Mouse (Mus musculus) neutrophil, adult 5-6 weeks (primary cell): ENCODE results near the gene Bcl2l1. TPM values are rescaled to one million over a fixed set of nuclear protein-coding genes. Genes with fewer than 3 reads are reported as not detected.

Experiments
- ATAC-seq: fragments of 151-379, 151-347 bp; 2 replicates; pipeline ENCODE4 v1.8.0; 2017; ENCODE audit warnings: mild to moderate bottlenecking, moderate TSS enrichment; ENCODE audit not compliant: insufficient number of reproducible peaks, poor library complexity, low FRiP score, severe bottlenecking; ENCODE audit errors: extremely low read depth
- total RNA-seq: library from RNA; stranded (forward); fragments of 200-1000 nt; gene quantifications from 2 replicates; pipeline ENCODE4 v1.2.3, GENCODE M21; 2017

The Bcl2l1 gene
- total RNA-seq, 1 experiment from 2014 or later: 28.7 TPM

DNA sequence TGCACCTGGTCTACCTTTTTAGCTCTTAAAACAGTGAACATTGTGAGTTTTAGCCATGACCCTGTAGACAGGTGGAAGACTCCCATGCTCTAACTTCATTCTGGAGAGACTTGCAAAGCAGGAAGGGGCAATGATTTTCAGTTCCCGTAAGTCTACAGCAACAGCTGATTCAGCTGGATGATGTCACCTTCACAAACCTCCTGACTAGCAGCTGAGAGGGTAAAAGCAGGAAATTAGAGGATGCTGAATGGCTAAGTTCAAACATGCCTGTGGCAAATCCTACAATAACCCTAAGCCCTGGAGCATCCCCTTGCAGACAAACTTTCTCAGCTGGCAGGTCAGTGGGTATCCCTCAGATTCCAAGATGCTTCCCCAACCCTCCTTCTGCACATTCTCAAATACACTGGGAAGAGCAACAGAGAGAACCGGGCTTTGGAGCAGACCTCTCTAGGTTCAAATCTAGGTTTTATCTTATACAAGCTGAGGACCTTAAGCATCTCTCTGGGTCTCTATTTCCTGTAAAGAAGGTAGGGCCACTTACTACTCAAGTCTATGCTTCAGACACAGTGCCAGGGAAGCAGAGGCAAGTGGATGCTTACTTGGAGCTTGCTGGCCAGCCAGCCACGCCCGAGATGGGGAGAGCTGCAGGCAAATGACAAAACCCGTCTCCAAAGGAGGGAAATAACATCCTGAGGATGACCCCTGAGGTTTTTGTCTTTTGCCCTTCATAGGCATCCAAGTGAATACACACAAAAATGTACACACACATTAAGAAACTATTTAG, 21.2 kb downstream of the Bcl2l1 start:
- peak; percentile 41; the same call in 1 of the 2 replicates for ATAC-seq

DNA sequence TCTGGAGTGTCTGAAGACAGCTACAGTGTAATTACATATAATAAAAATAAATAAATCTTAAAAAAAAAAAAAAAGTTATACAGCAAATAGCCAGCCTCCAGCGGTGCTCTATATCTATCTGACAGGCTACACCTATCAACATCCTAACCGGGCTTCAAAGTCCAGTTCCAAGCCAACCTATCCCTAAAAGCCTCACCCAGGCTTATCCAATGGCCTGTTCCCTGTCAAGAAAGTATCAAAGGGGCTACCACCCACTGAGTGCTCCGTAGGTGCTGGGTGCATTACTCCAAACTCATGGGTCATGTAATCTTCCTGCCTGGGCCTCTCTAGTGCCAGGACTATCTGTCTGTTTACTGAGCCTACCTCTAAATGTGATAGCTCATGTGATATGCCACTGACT, 23.4 kb downstream of the Bcl2l1 start:
- ATAC-seq: no peak

DNA sequence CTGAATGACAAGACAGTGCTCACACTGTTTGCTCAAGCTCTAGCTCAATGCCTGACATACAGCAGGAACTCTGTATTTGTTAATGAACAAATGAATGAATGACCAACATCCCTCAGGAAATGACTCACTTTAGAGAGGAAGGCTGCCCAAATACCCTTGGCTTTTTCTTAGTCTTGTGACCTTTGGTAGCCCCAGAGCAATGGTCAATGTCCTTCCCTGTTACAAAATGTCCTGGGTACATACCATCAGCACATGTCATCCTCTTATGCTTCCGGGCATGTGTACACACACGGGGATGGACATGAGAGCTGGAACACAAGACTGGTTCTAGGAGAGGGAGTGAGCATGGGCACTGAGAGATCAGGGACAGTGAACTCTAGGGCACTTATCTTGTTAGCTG, 25.5 kb downstream of the Bcl2l1 start:
- no peak for ATAC-seq

DNA sequence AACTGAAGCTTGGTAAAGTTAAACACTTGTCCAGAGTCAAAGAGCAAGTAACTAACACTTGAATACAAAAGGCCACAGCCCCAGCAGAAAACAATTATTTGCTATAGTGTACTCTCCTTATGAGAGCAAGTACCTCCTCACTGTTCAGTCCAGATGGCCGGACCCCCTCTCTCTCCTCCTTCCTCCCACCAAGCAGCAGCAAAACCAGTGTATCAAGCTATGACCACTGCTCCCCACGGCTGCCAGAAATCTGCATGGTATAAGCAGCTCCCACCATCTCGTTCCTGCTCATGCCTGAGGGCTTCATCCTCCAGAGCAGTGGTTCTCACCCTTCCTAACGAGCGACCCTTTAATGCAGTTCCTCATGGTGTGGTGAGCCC, 26.4 kb downstream of the Bcl2l1 start:
- no peak for ATAC-seq

DNA sequence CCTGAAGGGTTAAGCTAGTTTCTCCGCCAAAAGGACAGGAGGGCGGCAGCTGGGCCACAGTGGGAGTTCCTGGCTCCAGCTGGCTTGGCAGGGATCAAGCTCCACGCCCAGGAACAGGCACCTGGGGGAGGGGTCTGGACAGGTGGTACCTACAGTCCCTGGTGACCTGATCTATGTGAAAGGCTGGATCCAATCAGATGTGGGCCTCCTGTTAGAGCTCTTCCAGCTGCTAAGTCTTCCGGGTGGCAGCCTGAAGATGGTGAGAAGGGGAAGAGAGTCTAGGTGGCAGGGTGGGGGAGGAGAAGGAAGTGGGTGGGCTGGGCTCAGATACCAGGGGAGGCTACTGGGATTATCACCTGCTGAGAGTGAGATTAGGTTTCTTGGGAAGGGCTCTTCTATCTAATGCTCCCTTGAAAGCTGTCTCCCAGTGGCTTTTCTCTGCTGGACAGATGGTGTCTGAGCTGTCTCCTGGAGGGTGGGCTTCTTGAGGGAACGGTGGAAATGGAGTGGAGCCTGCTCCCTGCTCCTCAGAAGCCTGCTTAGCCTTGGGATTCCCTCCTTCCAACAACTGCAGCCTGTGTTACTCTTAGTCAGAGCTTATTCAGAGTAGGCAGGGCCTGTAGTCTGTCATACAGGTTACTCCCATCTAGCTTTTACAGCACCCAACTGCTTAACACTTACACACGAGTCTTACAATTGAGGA, 27.0 kb downstream of the Bcl2l1 start:
- no peak for ATAC-seq

DNA sequence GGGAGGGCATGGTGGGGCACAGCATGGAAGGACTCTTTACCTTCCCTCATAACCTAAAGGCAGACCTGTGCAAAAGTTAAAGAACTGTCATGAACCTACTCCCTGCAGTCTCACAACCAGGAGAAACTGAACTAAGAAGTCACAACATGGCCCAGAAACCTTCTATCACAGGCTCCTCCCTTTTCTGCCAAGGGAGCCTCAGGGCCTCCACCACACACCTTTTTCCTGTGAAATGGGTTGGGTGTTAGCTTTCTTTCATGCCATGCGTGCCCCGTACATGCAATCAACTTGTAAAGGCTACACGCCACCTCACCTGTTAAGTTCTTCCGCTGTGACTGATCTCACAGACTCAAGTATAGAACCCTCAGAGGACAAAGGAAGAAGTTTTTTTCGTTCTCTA, 28.4 kb downstream of the Bcl2l1 start:
- ATAC-seq: no peak

DNA sequence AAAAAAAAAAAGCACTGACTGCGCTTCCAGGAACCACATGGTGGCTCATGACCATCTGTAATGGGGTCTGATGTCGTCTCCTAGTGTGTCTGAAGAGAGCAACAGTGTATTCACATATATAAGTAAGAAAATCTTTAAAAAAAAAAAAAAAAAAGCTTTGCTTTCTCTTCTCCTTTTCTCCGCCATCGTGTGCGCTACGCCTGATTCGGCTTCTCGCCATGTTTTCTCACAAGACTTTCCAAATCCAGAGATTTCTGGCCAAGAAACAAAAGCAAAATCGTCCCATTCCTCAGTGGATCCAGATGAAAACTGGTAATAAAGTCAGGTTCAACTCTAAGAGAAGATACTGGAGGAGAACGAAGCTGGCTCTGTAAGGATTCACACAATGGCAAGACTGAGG, 29.2 kb downstream of the Bcl2l1 start:
- ATAC-seq: no peak

DNA sequence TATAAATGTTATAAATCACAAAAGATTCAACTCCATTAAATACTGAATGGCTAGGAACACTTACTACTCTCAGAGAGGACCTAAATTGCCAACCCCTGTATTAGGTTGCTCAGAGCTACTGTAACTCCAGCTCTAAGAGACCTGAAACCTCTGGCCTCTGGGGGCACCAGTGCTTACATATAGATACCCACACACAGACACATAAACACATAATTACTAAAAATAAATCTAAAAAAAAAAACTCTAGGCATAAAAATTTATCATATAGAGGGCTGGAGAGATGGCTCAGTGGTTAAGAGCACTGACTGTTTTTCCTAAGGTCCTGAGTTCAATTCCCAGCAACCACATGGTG, 30.8 kb downstream of the Bcl2l1 start:
- no peak for ATAC-seq

DNA sequence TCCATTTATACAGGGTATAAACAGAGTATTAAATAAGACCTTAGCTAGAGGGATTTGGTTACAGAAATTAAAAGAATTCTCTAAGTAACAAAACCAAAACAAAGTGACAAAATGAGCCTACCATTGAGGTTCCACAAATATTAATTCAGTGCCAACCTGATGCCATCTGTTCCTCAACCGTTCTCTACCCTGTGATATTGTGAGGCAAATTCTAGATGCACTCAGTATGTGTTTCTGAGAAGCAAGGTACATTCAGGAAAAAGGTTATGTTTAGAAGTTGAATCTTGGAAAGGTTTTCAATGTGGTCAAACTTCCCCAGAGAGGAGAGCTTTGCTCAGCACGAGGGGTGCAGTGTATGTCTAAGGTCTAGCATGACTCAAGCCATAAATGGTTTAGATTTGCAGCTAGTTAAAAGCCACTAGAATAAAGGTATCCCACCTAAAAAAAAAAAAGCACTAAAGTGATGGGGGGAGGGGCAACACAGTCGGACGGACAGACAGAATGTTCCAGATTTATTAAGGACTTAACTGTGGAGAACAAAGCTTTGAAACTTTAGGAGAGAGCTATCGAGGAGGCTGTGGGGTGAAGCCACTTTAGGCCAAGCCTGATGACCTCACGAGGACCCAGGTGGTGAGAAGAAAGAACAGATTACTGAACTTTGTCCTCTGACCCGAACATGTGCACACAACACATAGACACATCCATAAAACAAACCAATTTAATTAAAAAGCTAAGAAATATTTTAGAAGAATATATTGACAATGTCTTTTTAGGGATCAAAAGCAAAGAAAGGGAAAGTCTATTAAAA, 31.4 kb downstream of the Bcl2l1 start:
- no peak for ATAC-seq

DNA sequence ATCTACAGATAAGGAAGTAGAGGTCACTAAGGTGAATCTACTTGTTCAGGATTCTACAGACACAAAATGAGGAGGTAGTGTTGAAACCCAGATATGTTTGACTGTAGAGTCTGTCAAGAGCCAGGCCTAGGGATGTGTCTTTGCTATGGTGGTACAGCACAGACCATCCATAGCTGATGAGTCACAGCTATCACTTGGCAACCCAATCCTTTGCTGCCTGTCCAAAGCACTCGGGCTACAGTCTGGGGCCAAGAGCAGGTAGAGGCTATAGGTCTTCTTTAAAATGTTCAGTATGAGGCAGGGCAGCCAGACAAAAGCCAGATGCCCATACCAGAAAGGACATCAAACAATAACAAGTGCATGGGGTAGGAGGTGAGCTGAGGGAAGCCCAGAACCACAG, 33.9 kb downstream of the Bcl2l1 start:
- ATAC-seq: no peak

DNA sequence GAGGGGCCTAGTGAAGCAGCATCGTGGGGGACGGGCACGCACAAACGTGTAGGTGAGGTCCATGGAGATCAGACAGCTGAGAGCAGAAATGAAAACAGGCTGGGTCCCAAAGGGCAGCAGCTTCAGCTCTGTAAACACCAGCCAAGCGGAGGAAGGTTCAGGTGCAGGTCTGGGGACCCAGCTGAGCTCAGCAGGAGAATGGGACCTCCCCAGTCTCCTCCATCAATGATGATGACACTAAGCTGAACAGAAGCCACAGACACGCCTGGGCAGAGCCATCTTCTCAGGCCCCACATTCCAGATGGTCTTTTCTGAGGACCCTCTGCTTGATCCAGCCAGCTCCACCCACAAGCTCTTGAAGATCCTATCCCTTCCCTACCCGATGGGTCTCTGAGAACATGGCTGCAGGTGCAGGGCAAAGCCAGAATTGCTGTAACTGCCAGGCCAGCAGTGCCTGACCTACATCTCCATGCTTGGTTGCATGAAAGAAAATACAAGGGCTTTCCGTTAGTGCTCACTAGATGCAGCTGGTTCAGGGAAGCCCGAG, 37.2 kb downstream of the Bcl2l1 start:
- ATAC-seq: no peak

DNA sequence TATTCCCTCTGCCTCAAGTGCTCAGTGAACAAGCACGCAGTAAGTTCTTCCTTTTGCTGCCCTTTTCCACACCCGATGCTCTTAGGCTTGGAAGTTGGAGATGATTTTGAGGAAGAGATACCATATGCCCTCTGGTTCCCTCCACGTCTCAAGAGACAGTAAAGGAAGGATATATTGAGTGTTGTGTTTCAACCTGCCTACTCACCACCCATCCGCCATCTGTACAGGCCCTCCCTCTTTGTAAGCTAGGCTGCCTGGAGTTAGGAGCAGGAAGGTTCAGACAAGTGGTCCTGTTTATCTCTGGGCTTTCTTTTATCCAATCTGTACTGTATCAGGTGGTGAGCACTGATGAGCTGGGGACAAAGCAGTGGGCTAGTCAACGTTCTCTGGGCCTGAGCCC, 38.1 kb downstream of the Bcl2l1 start:
- no peak for ATAC-seq

DNA sequence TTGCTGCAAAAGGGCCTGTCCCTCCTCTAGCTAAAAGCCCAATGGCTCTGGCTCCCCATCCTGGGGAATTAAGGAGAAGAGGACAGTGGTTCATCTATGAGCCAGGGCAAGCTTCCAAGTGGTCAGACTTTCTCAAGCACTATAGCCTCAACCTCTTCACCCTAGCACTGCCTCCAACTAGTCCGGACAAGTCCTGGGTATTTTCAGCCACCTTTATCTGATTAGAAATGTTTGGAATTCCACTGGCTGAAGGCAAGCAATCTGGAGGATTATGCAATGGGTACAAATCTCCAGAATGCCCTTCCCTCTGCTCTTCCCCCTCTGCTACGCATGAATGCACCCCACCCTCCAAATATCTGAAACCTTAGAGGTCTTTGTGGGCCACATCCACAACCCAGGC, 39.1 kb downstream of the Bcl2l1 start:
- no peak for ATAC-seq

DNA sequence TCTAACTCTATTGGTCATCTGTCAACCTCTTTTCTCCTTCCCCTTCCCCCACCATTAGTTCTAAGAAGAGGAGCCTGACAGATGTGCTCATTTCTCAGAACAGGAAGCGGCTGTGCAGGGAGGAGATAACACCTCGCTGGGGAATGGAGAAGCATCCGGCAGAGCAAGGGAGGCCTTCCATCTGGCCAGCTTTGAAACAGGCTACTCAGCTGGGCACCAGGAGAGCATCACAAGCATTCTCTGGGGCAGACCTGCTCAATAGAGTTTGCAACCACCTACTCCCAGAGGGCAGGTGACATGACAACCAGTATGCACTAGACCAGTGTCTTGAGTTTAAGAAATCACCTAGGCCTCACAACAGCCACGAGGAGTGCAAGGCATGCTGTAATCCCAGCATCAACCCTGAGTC, 41.9 kb downstream of the Bcl2l1 start:
- peak; percentile 32; the same call in 1 of the 2 replicates for ATAC-seq

DNA sequence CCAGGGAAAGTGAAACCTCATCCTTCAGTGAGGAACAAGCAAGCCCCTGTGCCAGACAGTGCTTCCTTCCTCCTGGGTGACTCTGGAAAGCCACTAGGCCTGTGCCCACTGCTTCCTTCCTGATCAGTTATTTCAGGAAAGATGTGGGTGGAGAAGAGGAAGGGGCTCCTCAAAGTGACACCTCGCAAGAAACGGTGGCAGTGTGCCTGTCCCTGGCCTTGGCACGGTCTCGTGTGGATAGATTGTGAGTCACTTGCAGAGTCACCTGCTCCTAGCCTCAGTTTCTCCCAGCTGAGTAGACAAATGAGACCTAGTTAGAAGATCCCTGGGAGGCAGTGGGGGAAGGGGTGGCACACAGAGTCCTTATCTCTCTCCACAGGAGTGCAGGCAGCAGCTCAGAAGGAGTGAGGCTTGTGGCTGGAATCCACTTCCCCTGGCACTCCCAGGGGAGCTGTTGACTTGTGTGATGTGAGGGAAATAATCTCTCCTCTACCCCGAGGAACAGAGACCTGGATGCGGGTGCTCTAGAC, 42.6 kb downstream of the Bcl2l1 start:
- no peak for ATAC-seq

DNA sequence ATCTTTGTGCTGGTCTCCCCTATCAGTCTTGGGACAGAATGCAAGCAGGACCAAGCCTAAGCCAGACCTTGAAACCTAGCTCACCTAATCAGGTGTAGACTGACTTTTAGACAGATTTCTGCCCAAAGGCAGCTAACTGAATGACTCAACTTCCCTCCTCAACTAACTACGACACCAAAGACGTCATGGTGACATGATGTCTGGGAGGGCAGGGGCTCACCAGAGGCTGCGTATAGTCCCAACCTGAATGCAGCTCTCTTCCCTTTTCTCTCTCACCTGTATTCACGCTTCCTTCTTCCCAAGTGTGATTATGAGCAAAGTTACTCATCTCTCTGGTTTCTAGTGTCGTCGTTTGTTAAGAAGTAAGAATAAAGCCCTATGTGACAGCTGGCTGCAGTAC, 44.0 kb downstream of the Bcl2l1 start:
- no peak for ATAC-seq

DNA sequence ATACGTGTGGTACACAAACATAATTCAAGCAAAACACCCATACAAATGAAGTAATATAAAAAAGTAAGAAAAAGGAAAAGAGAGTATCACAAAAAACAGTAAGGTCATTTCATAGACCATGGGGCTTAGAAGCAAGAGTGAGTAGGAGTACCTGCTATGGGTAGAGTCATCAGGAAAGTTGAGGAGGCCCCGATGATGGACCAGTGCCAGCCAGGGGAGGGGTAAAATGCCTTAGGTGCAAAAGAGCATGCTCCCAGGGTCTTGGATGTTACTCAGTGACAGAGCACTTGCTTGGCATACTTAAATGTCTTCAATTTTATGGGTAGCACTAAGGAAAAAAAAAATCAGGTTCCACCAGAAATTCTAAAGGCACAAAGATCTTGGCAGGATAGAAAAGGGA, 44.4 kb downstream of the Bcl2l1 start:
- no peak for ATAC-seq

DNA sequence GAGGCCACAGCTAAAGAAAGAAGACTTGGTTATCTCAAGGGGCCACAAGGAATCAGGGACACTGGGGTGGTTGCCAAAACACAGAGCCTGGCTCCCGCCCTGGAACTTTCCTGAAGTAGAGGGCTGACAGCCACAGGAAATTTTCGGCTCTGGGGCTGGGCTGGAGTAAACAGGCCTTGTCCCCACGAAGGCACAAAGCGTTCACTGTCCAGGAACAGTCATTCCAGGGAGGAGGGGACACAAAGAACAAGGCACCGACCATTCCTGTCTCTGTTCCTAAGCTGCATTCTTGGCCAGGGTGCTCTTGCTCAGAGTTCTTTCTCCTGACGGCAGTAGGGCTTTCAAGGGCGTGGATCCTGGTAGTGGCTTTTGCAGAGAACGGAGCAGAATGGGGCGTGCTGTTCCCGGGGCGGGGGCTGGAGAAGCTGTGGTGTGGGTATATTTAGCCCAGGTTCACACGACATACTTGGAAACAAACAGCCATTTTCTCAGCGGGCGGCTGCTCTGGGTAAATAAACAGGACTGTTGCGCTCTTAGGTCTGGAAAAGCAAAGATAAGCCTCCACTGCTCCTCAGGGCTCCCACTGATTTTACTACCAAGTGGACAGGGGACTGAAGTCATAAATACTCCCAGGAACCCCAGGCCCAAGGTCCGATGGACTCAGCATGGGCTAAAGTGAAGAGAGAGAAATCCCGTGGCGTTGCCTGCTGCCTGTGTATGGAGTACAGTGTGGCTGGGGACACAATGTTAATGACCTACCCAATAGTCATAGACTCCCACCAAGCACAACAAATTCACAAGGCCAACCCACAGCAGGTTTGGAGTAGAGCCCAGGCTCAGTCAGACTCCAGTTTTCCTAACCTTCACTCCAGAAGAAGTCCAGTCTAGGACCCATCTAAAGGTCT, 45.8 kb downstream of the Bcl2l1 start:
- ATAC-seq: no peak
